Mouse (Mus musculus): ENCODE results near the gene H2afv.

DNA sequence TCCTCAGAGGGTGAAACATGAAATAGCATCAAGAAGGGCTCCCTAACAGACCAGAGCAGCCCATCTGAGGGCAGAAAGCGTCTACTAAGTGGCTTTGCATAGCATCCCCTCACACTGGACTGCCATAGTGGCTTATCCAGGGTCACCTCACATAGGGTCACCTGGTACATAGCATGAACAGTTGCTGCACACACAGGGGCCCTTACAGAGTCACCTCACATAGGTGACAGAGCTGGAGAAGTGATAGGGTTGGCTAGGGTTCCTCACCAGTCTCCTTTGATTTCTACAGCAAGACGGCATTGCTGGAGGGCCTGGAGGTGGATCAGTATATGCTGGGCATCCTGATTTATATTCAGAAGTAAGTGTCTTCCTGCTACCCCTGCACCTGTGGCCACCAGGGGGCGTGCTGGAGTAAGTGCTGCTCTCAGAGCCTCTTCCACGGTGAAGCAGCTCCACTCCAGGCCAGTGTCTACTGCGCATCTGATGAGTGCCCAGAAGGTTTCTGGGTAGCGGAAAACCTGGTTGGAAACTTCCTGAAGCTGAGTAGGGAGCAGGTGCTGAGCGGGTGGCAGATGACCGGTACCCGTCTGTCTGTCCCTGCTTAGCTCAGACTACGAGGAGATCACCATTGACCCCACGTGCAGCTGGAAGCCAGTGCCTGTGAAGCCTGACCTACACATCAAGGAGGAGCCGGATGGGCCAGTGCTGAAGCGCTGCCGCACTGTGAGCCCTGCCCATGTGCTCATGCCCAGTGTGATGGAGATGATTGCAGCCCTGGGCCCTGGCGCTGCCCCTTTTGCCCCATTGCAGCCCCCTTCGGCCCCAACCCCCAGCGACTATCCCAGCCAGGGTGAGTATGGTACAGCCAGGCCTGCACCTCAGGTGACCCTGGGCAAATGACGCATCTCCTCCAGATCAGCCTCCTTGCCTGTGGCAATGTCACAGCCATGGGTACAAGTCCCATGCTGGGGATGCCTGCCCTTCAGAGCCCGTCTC lies 41.4 kb downstream of the H2afv start:
- peak; percentile 63 for TF ChIP-seq CTCF (IDR thresholded peaks at IDR 0.05; ENCODE audit: borderline replicate concordance, insufficient read depth, low read depth, low read length)
- TF ChIP-seq POLR2A (IDR thresholded peaks at IDR 0.05; ENCODE audit: borderline replicate concordance, insufficient read depth, low read length) = no peak
